Mouse (Mus musculus): ENCODE data around the gene Notch2.

DNA sequence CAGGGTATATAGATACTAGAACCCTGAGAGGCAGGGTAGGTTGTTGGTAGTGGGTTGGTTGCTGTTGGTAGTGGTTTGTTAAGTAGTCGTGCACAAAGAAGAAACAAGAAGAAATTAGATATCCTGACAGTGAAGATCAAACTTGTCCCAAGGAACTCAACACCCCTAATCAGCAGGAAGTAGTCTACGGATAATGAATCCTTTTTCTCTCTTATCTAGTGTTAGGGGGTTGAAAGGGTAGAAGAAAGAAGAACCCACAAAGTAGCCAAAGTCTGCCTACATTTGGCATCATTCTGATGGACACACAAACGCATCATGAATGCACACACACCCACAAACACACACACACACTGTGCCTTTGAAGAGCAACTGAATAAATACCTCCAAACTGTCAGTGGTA is 9.1 kb upstream of the Notch2 start:
- TF ChIP-seq POLR2A (IDR thresholded peaks at IDR 0.05; ENCODE audit: insufficient read depth, low read depth, low read length) (no peak), CTCF (IDR thresholded peaks at IDR 0.05) (no peak), EP300 (IDR thresholded peaks at IDR 0.05; ENCODE audit: insufficient read depth, low read depth, low read length) (no peak)

Data from heart, adult 2 months (tissue).